Mouse (Mus musculus): ENCODE measurements around the gene C87436. TPM values are rescaled to one million over a fixed set of nuclear protein-coding genes. Genes with fewer than 3 reads are reported as not detected.

Gene C87436
- polyA plus RNA-seq, 1 experiment from 2014 or later, result 8.9 TPM

Other genes with a start within 250 kb of the C87436 start
- gene Tgfa, start 243.2 kb upstream of the C87436 start, polyA plus RNA-seq (2018), result not detected in 3 replicates
- gene Fam136a, start 72.7 kb upstream of the C87436 start, polyA plus RNA-seq (2018), result 12.4 to 38.2 TPM (median 14.4 TPM) in 3 replicates
- 12.5 to 46.1 TPM (median 31.1 TPM) in 3 replicates for gene Snrpg, start 67.1 kb upstream of the C87436 start, polyA plus RNA-seq (2018)
- 69.4 to 127 TPM (median 122 TPM) in 3 replicates for gene Pcyox1, start 41.2 kb upstream of the C87436 start, polyA plus RNA-seq (2018)
- 11.3 to 18.2 TPM (median 14.0 TPM) in 3 replicates for gene Tia1, start 34.2 kb upstream of the C87436 start, polyA plus RNA-seq (2018)
- gene Gm44790, start 11.7 kb upstream of the C87436 start, polyA plus RNA-seq (2018), result not detected in 3 replicates
- 129 to 213 TPM (median 209 TPM) in 3 replicates for gene Pcbp1, start 87.9 kb downstream of the C87436 start, polyA plus RNA-seq (2018)
- gene Asprv1, start 189.8 kb downstream of the C87436 start, polyA plus RNA-seq (2018), result 0.14 to 0.17 TPM in 2 of 3 replicates, not detected in the other
- 6.7 to 27.0 TPM (median 16.6 TPM) in 3 replicates for gene Mxd1, start 230.8 kb downstream of the C87436 start, polyA plus RNA-seq (2018)
- gene Snrnp27, start 246.1 kb downstream of the C87436 start, polyA plus RNA-seq (2018), result 70.4 to 87.8 TPM (median 86.6 TPM) in 3 replicates

Data from macrophage (primary cell).